Mouse (Mus musculus) stomach, postnatal 0 days (tissue): ENCODE data around the gene Nudcd3. TPM values are rescaled to one million over a fixed set of nuclear protein-coding genes. Genes with fewer than 3 reads are reported as not detected.

Experiments used
- ATAC-seq: fragments of 200-750 bp; cut with Nextera tagmentation; 2 replicates; pipeline ENCODE4 v1.8.0; 2017; ENCODE audit not compliant: low FRiP score, low TSS enrichment
- DNase-seq: peaks from one replicate; pipeline ENCODE4 v3.0.0-alpha.2; 2016; ENCODE audit warnings: low spot score
- H3K27ac ChIP-seq: fragments of 300-500 bp; sonication (generic); replicated peaks from 2 replicates; pipeline ENCODE4 v1.5.1; 2014; ENCODE audit warnings: mild to moderate bottlenecking, control low read depth
- H3K27me3 ChIP-seq: fragments of 300-500 bp; sonication (generic); 2 replicates; pipeline ENCODE4 v1.6.1; 2014; ENCODE audit warnings: low read length; ENCODE audit not compliant: control insufficient read depth, insufficient read depth
- H3K36me3 ChIP-seq: fragments of 300-500 bp; sonication (generic); 2 replicates; pipeline ENCODE4 v1.6.1; 2014; ENCODE audit warnings: low read length, mixed read lengths; ENCODE audit not compliant: control insufficient read depth, insufficient read depth
- H3K4me1 ChIP-seq: fragments of 300-500 bp; sonication (generic); replicated peaks from 2 replicates; pipeline ENCODE4 v1.6.1; 2014; ENCODE audit warnings: antibody characterized with exemption; ENCODE audit not compliant: control insufficient read depth, insufficient read depth
- H3K4me2 ChIP-seq: fragments of 300-500 bp; sonication (generic); replicated peaks from 2 replicates; pipeline ENCODE4 v1.6.1; 2014; ENCODE audit warnings: low read depth, mild to moderate bottlenecking, control low read depth, moderate library complexity
- H3K4me3 ChIP-seq: fragments of 300-500 bp; sonication (generic); 2 replicates; pipeline ENCODE4 v1.5.1; 2014; ENCODE audit warnings: low read depth, low read length, control low read depth
- H3K9ac ChIP-seq: fragments of 300-500 bp; sonication (generic); 2 replicates; pipeline ENCODE4 v1.6.1; 2014; ENCODE audit warnings: mild to moderate bottlenecking, low read length, control low read depth, mixed read lengths
- H3K9me3 ChIP-seq: fragments of 300-500 bp; sonication (generic); 2 replicates; pipeline ENCODE4 v1.6.1; 2016; ENCODE audit warnings: low read length; ENCODE audit not compliant: control insufficient read depth
- CTCF ChIP-seq: IDR thresholded peaks from 2 replicates; pipeline ENCODE4 v1.5.1; 2016; ENCODE audit warnings: antibody characterized with exemption, low read depth, mild to moderate bottlenecking, moderate library complexity
- EP300 ChIP-seq: optimal IDR thresholded peaks from 2 replicates; pipeline ENCODE3; 2016; ENCODE audit warnings: antibody characterized with exemption
- WGBS: fragments of 180-500 bp; shearing (Covaris S2); extraction: QIAGEN DNeasy Blood & Tissue Kit; methylation state at CpG from one replicate; pipeline ENCODE4 v1.1.7; 2014; 5-methylcytosine and 5-hydroxymethylcytosine counted together
- polyA plus RNA-seq: library from polyadenylated mRNA; unstranded; fragments of >200 nt; fragmentation: Nextera tagmentation; extraction: Ambion mirVana; gene quantifications from 2 replicates; pipeline ENCODE4 v1.2.1, GENCODE M21; 2015

Gene Nudcd3
- polyA plus RNA-seq, 1 experiment from 2014 or later: 22.1 TPM

DNA sequence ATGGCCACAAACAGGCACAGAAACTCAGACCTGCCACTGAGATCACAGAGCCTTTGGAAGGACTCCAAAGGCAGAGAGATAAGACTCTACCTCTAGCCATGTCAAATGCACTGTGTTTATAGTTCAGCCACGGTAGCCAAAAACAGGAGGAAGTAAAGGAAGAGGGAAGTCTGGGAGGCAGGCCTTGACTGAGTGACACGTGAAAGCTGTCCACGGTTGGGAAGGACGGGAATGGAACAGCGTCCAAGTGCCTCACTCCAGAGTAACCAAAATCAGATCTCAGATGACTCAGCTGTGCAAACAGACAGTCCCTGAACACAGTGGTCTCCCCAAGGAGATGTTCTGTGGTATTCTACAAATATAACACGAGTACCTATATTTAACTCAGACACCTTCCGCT, 25.5 kb downstream of the Nudcd3 start:
- 33% methylated on average over 7 of the region's 7 CpGs for WGBS
- no peaks in the 10 kb centered on the region for H3K36me3 ChIP-seq
- no peaks in the 10 kb centered on the region for H3K9me3 ChIP-seq
- H3K9ac ChIP-seq: no peak overlapping the region
- H3K4me1 ChIP-seq: peaks cover 10% of the 10 kb centered on the region
- no peak overlapping the region for H3K4me3 ChIP-seq
- H3K27me3 ChIP-seq: no peaks in the 10 kb centered on the region
- peak overlapping the region; percentile 24; the same call in 1 of the 2 replicates for H3K27ac ChIP-seq
- DNase-seq (no peak), ATAC-seq (no peak)
- H3K4me2 ChIP-seq: peak overlapping the region; percentile 8; the same call in 1 of the 2 replicates
- TF ChIP-seq CTCF (no peak), EP300 (no peak)

DNA sequence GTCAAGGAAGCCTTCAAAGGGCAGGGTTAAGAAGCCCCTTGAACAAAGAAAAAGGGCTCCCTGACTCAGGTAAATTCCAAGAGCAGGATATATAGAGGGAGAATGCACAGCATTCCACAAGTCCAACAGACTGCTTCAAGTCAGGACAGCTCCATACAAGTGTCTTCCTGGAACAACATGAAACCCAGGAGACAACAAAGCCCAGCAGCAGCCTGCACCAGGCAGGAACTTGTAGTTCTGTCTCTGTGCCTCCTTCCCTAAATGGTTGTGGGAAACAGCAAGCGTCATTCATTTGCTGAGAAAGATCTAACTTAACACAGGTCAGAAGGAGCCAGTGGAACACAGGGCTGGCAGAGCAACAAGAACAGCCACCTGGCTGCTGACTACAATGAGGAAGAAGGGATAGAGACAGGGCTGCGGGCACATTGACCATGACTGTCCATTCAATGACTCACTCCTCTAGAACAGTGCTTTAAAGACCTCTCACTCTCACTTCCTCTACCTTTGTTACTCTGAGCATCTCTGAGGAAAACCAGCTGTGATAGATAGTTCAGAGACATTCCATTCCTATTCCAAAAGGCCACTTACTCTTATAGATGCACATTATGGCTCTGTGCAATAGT, 31.1 kb downstream of the Nudcd3 start:
- Histone ChIP-seq H3K27me3 (no peaks in the 10 kb centered on the region), H3K9me3 (no peaks in the 10 kb centered on the region), H3K4me1 (no peaks in the 10 kb centered on the region), H3K36me3 (no peaks in the 10 kb centered on the region), H3K4me2 (no peak overlapping the region), H3K4me3 (no peak overlapping the region), H3K27ac (no peak overlapping the region), H3K9ac (no peak overlapping the region)
- 0 out of 2 replicates have a peak, but pooled peaks have one; percentile 18 for ATAC-seq
- TF ChIP-seq CTCF (no peak), EP300 (no peak)
- WGBS: 63% methylated on average over 2 of the region's 2 CpGs
- DNase-seq: no peak

DNA sequence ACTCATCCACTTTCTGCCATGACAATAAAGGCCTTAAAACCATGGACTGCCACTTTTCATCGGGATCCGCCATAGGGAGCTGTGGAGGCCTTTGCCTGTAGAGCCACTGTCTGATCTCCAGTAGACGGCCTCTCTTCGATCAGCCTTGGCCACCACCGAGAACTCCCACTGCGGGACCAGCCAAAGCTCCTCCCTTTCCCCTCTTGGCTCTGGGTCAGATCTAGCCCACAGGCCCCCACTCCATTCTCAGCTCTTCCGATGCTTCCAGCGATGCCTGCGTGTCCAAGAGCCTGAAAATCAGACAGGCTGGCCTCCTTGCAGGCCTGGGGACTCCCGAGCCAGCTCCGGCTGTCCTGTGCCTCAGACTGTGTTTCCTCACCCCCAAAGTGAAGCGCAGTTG, 33.9 kb downstream of the Nudcd3 start:
- no peaks in the 10 kb centered on the region for H3K36me3 ChIP-seq
- no peaks in the 10 kb centered on the region for H3K9me3 ChIP-seq
- no peak overlapping the region for H3K4me3 ChIP-seq
- WGBS: 89% methylated on average over 12 of the region's 12 CpGs
- no peak for DNase-seq
- no peak overlapping the region for H3K4me2 ChIP-seq
- no peaks in the 10 kb centered on the region for H3K27me3 ChIP-seq
- H3K27ac ChIP-seq: no peak overlapping the region
- no peak for TF ChIP-seq CTCF
- no peak for TF ChIP-seq EP300
- ATAC-seq: no peak
- no peaks in the 10 kb centered on the region for H3K4me1 ChIP-seq
- H3K9ac ChIP-seq: no peak overlapping the region

DNA sequence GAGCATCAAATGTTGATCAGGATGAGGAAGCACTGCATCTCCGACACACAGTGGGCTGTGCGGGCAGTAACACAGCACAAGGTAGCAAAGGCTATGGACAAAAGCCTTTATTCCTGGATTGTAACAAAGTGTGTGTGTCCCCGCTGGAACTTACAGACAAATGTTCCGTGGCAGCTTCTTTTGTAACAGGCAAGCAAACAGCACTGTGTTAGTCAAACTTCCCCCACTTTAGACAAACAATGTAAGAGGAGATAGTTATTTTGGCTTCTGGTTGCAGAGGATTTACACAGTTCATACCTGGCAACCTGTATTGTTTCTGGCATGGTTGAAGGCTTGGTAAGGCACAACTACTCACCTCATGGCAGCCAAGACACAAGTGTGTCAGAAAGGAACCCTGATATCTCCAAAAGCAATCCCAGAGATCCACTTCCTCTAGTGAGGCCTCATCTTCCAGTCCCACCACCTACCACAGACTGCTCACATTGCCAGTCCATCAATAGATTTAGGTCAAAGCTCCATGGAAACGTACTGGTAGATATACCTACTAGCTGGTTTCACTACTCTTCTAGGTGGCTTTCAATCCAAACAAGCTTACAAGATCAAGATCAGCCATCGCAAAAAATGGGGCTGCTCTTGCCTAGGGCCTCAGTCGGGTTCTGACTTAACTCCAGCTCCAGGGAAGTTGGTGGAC, 34.7 kb downstream of the Nudcd3 start:
- no peak overlapping the region for H3K4me3 ChIP-seq
- WGBS: 73% methylated on average over 7 of the region's 7 CpGs
- no peaks in the 10 kb centered on the region for H3K9me3 ChIP-seq
- H3K4me2 ChIP-seq: no peak overlapping the region
- TF ChIP-seq EP300 (no peak), CTCF (no peak)
- ATAC-seq: no peak
- no peaks in the 10 kb centered on the region for H3K36me3 ChIP-seq
- DNase-seq: no peak
- H3K27me3 ChIP-seq: no peaks in the 10 kb centered on the region
- no peak overlapping the region for H3K9ac ChIP-seq
- H3K27ac ChIP-seq: no peak overlapping the region
- no peaks in the 10 kb centered on the region for H3K4me1 ChIP-seq

DNA sequence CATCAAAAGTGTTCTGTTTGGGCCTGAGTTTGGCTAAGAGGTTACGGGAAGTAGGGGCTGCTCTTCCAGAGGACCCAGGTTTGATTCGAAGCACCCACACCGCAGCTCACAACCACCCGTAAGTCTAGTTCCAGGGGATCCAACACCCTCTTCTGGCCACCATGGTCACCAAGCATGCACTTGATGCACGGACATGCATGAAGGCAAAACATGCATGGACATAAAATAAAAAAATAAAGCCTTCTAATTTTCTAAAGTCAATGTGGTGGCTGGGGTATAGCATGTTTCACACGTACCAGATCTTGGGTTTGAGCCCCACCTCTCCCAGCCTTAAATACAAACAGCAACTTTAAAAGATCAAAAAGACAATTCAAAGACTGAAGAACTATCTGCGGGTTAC, 35.4 kb downstream of the Nudcd3 start:
- Histone ChIP-seq H3K27ac (no peak overlapping the region), H3K36me3 (no peaks in the 10 kb centered on the region), H3K4me1 (no peaks in the 10 kb centered on the region), H3K9me3 (no peaks in the 10 kb centered on the region), H3K27me3 (no peaks in the 10 kb centered on the region), H3K4me2 (no peak overlapping the region), H3K9ac (no peak overlapping the region), H3K4me3 (no peak overlapping the region)
- TF ChIP-seq EP300: no peak
- TF ChIP-seq CTCF: no peak
- 90% methylated on average over 7 of the region's 7 CpGs for WGBS
- no peak for ATAC-seq
- DNase-seq: no peak

DNA sequence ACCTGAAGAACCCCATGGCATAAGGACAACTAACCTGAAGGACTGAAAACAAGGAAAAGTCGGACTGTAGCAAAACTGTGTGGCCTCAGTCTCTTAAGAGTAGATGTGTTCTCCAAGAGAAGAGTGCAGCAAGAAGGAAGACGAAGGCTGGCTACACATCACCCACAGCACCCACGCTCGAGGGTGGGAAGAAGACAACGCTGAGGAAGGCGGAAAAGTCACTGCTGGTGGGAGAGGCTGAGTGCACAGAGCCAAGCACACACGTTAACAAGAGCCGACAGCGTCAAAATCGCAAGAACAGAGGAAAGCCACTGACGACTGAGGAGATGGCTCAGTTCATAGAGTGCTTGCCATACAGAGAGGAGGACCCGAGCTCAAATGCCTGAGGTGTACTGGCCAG, 36.5 kb downstream of the Nudcd3 start:
- no peaks in the 10 kb centered on the region for H3K27me3 ChIP-seq
- no peaks in the 10 kb centered on the region for H3K36me3 ChIP-seq
- 88% methylated on average over 12 of the region's 12 CpGs for WGBS
- H3K27ac ChIP-seq: no peak overlapping the region
- no peaks in the 10 kb centered on the region for H3K4me1 ChIP-seq
- H3K4me2 ChIP-seq: no peak overlapping the region
- ATAC-seq (no peak), DNase-seq (no peak)
- H3K4me3 ChIP-seq: no peak overlapping the region
- no peak overlapping the region for H3K9ac ChIP-seq
- TF ChIP-seq EP300: no peak
- TF ChIP-seq CTCF: no peak
- H3K9me3 ChIP-seq: no peaks in the 10 kb centered on the region
